Mouse (Mus musculus): ENCODE results near the gene Zfp652. TPM values are rescaled to one million over a fixed set of nuclear protein-coding genes. Genes with fewer than 3 reads are reported as not detected.
"Not testable (repeated sequence)": the region's sequence is repeated elsewhere in the genome, so short reads cannot be mapped to it uniquely, and the experiment has no call there.

The Zfp652 gene
- total RNA-seq (2021), result 10 to 100 TPM; 48.2 to 49.2 TPM

DNA sequence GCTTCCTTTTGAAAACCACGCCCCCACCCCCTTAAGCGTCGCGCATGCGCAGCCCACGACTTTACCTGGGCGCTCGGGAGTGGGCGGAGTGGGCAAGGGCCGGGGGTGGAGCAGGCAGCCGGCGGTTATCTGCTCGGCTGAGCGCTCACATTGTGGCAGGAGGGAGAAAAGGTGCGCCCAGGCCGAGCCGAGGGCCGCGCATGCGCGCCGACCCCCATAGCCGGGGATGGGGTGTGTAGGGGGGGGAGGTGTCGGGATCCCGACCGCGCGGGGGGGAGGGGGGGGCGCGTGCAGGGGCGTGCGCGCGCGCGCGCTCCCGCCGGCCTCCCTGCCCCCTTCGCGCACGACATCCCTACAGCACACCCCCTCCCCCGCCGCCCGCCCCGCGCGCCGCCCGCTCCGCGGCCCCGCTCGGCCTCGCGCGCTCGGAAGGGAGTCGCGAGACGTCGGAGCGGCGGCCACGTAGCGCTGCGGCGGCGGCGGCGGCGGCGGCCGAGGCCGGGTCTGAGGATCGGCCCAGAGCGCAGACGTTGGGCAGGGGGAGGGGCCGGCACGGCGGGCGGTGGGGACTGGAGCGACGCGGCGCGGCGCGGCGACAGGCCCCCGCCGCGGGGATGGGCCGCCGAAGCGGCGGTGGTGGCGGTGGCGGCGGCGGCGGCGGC, at the start of gene Zfp652:
TSS of gene Zfp652 (plus strand) at position 111 of the 662 bp plus-strand sequence.
- intact Hi-C loops (cut with DNase I), result loop anchor here (2.0 kb wide), 1 partner anchor 24 kb away; no protein-coding TSS in a partner anchor
- DNase-seq (ENCODE audit: low spot score), result peak; percentile 75

DNA sequence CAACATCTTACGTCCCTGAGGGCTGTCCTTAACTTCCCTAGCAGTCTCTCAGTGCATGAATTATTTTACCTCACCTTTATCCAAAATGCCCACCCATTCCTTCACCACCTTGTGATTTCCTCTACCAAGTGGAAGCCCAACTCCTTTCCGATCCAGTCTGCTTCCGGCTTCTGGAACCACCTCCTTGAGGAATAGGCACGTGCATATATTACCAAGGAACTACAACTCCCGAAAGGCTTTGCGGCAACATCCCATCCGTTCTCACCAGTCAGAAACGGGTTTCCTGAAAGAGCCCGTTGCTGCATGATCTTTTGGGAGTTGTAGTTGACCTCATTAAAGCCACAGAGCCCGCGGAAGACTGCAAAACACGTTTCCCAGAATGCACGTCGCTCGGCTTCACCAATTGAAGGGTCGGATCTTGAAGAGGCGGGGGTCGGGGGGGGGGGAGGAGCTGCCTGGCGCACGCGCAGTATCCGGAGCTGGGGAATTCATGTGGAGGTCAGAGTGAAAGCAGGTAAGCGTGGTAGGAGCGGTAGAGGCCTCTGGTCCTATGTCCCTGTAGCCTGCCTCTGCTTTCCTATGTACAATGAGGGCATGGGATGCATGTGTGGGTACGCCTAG, 45.8 kb upstream of the Zfp652 start, which contains the start of gene Phb:
TSS of gene Phb (plus strand) at position 429 of the 621 bp plus-strand sequence.
- intact Hi-C loops (cut with DNase I), result no loop called here
- peak; percentile 91 for DNase-seq (ENCODE audit: low spot score)

DNA sequence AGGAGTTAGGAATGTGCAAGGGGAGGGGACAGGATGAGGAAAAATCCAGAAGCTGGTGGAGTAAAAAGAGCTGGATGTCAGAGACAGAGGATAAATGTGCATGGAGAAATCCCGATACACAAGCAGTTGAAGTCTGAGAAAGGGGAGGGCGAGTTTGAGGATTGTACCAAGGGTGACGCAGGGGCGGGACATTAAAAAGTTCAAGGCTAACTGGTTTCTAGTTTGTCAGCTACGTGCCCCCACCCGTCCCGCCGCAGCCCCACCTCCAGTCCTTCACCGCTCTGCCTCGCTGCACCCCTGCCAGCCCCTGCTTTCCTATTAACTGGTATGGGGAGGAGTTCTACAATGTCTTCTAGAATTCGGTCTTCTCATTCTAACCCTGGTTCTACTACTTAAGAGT, 45.3 kb upstream of the Zfp652 start:
- no peak for DNase-seq (ENCODE audit: low spot score)
- intact Hi-C loops (cut with DNase I), result no loop called here

DNA sequence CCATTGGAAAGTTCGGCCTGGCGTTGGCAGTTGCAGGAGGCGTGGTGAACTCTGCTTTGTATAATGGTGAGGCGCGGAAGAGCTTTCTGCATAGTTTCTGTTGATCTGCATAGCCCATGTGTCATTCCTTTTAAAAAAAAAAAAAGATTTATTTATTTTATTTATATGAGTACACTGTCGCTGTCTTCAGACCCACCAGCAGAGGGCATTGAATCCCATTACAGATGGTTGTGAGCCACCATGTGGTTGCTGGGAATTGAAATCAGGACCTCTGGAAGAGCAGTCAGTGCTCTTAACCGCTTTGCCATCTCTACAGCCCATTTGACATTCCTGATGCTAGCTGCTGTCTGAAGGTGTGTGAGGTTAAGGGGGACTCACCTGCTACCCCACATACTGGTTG, 44.4 kb upstream of the Zfp652 start:
- intact Hi-C loops (cut with DNase I); DNase-seq (ENCODE audit: low spot score): not testable (repeated sequence)

DNA sequence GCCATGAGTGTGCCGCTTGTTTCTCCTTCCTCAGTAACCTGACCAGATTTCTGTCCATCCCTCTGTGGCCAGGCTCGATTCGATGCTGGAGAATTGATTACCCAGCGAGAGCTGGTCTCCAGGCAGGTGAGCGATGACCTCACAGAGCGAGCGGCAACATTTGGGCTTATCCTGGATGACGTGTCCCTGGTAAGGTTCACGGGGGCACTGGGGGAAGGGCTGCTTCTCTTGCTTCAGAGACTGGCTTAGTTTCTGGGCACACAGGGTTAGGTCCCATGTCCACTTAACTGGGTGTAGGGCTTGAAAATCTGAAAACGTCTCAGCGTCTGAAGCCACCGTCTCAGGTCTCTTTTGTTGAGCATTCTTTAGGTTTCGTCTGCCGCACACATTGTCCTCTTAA, 37.0 kb upstream of the Zfp652 start:
- DNase-seq (ENCODE audit: low spot score), result no peak
- intact Hi-C loops (cut with DNase I), result no loop called here

DNA sequence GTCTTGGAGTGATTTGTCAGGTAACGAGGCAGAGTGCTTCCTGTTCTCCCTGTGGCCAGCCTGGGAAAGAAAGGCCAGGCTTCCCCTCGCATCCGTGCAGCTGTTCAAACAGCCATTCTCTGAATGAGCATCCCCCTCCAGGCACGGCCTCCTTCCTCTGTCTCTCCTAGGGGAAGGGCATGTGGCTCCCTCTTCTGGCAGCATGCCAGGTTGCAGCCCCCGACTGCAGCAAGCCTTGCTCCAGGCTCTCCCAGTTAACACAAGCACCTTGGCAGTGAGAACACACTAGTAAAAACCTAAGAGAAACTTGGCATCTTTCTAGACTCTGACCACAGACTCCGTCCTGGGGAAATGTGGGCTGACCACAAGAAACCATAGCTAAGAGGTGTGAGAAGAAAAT, 36.2 kb upstream of the Zfp652 start:
- DNase-seq (ENCODE audit: low spot score), result no peak
- intact Hi-C loops (cut with DNase I), result no loop called here

DNA sequence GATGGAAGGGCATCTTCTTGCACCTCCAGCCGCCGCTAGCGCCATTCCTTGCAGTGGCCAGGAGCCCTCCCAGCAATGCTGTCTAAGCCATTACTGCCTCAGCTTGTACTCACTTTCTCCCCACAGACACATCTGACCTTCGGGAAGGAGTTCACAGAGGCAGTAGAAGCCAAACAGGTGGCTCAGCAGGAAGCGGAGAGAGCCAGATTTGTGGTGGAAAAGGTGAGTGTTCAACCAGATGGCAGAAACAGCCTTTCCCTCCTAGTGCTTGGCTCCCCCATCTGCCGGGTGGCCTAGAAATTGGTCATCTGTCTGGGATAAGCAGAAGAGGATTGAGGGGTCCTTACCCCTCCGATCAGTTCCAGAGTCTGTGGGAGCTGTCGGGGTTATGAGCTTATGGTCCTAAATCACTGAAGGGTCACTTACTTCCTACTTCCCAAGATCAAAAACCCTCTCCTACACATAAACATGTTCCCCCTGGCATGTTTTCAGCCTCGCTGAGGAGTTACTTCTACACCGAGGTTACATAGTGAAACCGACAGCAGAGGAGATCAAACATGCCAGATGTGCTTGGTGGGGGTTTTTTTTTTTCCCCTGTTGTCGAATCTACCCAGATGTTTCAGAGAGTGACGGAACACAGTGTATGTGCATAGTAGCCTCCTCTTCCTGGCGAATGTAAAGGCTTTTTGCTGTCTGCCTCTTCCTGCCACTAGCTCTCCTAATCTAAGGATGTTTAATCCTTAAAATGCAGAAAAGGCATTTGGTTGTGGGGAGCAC, 34.4 kb upstream of the Zfp652 start:
- intact Hi-C loops (cut with DNase I), result no loop called here
- DNase-seq (ENCODE audit: low spot score), result no peak

DNA sequence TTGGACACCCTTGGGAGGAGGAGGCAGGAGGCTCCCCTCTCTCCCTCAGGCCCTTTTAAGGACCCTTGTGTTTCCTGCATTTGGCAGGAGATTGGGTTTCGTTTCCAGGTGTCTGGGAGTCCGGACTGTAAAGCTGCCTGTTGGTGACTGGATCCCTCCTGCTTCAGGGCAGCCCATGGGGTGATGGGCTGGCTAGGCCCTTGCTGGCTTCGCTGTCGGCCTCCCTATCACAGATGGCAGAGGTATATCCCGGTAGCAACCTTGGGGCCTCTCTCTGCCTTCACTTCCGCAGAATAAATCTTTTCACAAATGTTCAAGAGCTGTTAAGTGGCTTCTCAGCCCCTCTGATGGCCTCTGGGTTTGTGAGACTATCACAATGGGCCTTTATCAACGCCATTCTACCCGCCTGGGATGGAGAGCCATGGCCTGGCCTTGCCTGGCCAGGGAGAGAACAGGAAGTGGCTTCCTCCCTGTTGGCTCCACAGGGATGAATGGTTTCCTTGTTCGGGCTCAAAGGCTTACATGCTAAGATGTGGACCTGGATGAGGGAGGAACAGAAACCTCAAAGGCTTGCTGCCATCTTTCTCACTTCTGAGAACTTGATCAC, 30.4 kb upstream of the Zfp652 start:
- intact Hi-C loops (cut with DNase I), result loop anchor here (10.0 kb wide), 1 partner anchor 143 kb away; the partner anchor contains the start of gene Phospho1
- no peak for DNase-seq (ENCODE audit: low spot score)

DNA sequence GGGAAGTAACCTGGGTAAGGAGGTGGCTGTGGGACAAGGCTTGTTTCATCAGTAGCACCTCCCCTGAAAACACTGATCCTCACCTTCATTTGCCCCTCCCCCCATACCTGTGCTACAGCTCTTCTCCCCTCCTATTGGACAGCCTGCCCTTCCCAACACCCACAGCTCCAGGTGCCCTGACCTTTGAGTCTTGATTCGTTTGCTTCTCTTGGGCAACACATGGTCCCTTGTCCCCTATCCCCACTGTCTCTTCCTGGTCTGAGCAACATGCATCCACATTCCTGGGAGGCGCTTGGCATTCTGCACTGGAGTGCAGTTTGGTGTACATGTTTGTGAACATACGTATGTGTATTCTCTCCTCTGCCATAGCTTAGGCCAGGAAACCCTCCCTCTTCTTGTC, 29.5 kb upstream of the Zfp652 start:
- intact Hi-C loops (cut with DNase I), result loop anchor here (10.0 kb wide), 1 partner anchor 142 kb away; the partner anchor contains the start of gene Phospho1

DNA sequence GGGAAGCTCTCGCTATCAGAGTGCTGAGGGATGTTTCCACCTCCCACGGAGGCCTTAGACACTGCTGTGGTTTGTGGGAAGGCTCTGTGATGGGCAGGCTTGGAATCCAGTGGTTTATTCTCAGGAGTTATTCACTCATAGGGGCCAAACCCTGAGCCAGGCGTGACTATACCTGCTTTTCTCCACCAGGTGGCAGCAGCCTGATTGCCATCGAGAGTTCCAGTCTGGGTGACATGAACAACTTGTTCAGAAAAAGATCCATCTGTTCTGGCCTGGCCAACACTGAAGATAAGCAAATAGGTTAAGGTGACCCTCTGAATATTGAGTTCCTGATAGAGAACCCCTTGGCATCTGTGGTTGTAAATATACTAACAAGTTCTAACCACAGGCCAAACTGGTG, 26.4 kb upstream of the Zfp652 start:
- intact Hi-C loops (cut with DNase I), result loop anchor here (1.0 to 10.0 kb wide), 3 partner anchors 65 to 171 kb away; partner anchors contain the start of gene Phospho1
- DNase-seq (ENCODE audit: low spot score), result peak; percentile 49

More for the DNA sequence above, 29.5 kb upstream of the Zfp652 start:
- no peak for DNase-seq (ENCODE audit: low spot score)

DNA sequence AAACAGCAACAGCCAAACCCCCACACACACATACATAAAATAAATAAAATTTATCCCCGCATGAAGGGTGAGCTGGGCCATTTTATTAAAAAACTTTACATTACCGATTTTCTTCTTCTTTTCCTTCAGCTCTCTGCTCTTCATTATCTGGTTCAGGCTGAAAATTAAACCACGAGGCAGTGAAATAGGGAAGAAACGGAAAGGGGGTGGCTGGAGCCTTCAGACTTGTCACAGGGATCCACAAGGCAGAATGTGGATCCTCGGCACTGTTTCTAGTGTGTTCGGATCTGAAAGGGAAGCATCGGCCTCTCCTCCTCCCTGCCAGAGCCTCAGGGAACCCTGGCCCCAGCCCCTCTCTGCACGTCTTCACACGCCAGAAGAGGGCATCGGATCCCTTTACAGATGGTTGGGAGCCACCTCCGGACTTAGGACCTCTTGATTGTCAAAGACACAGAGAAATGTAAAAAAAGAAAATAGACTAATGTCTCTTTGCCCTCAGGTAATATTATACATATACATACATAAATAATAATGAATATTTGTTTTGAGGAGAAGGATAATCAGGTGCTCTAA, 25.3 kb upstream of the Zfp652 start:
- no peak for DNase-seq (ENCODE audit: low spot score)
- intact Hi-C loops (cut with DNase I), result loop anchor here (5.0 to 10.0 kb wide), 2 partner anchors 138 to 170 kb away; partner anchors contain the start of gene Phospho1

DNA sequence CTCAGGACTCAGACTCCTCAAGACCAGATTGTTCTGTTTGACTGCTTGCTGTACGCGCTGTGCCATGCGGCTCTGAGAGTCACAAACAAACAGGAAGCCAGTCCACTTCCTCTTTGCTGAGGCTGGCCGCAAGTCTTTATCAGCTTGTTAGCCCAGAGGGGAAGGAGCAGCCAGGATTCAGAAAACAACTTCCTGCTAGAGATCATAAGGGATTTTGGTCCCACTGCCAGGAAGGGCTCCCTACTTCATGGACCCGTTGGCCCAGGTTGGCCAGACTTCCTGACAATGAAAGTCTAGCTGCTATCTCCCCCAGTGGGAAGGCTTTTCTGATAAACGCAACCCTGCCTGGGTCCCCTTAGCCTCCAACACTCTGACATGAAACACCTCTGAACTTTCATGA, 24.0 kb upstream of the Zfp652 start:
- DNase-seq (ENCODE audit: low spot score), result peak; percentile 42
- intact Hi-C loops (cut with DNase I), result loop anchor here (2.0 to 10.0 kb wide), 3 partner anchors 24 to 169 kb away; partner anchors contain the start of genes Phospho1 and Zfp652

DNA sequence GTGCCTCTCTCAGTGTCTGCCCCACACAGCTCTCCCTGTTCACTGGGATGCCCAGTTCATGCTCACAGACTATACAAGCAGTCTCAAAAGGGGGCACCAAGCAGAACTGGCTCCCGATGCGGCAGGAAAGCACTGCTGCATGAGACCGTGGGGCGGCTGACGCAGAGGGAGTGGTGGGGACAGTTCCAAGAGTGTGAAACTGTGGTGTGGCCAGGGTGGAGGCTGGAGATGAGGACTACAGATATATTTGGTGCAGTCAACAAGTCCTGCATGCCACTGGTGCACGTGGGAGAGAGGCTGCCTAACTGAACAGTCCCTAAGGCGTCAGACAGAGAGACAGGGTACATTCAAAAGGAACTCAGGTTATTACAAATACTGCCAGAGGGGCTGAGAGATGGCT, 23.5 kb upstream of the Zfp652 start:
- intact Hi-C loops (cut with DNase I), result loop anchor here (2.0 to 10.0 kb wide), 3 partner anchors 24 to 168 kb away; partner anchors contain the start of genes Phospho1 and Zfp652

DNA sequence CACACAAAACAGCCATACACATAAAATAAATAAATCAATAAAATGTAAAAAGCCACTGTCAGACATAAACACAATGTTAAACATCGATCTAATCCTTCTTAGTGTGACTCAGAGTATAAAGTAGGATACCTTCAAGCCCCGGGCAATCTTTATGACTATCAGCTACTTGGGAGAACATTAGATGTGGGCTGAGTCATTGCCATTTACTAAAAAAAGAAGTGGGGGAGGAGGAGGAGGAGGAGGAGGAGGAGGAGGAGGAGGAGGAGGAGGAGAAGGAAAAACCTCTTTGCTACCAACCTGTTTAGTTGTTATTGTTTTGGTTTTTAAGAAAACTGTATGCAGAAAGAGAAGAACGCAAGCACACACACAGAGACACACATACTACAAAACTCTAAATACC, 22.9 kb upstream of the Zfp652 start:
- intact Hi-C loops (cut with DNase I), result loop anchor here (2.0 to 10.0 kb wide), 3 partner anchors 23 to 168 kb away; partner anchors contain the start of genes Phospho1 and Zfp652
- DNase-seq (ENCODE audit: low spot score), result no peak

More for the DNA sequence above, 23.5 kb upstream of the Zfp652 start:
- peak; percentile 19 for DNase-seq (ENCODE audit: low spot score)

DNA sequence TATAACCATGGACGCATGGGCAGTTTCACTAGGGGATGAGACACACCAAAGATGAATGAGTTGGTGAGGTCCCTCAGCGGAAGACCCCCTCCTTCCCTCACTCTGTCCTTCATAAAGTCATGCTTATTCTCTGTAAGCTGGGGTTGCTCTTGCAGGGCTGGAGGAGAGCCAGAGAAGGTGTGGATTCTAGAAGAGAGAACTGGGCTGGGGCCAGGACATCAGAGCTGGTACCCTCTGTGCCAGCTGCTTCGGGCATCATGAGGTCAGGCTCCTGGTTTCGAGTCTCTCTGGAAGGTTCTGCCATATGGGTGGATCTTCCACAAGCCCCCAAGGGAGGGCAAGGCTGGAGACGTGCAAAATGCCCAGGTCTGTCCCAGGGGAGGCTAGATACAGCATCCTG, 13.9 kb upstream of the Zfp652 start:
- intact Hi-C loops (cut with DNase I), result no loop called here
- no peak for DNase-seq (ENCODE audit: low spot score)

DNA sequence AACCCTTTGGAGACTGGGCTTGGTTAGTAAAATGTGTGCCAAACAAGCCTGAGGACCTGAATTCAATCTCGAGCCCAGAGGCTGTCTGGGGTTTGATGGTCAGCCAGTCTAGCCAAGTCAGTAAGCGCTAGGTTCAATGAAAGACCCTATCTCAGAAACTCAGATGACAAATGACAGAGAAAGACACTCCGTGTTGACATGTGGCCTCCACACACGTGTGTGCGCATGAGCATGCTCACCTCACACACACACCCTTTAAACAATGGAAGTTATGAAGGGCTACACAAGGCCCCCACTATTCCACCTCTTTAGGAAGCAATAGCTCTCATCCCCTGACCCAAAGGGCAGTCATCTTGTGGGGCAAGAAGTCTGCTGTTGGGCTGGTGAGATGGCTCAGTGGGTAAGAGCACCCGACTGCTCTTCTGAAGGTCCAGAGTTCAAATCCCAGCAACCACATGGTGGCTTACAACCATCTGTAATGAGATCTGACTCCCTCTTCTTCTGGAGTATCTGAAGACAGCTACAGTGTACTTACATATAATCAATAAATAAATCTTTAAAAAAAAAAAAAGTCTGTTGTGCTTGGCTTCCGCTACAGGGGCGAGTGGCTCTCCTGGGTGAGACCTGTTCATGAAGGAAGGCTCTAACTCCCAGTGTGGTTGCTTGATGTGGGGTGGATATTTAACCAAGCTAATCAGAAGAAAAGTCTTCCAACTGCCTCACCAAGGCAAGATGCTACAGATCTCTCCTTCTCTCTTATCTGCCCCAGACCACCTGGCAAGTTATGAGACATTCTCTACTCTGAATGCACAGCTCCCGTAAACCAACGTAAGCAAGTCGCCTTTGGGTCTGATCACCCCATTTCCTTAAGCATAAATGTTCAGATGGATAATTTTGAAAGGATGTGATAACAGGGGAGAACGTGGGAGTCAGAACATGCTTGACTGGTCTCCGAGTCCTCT, 11.4 kb upstream of the Zfp652 start:
- intact Hi-C loops (cut with DNase I), result no loop called here
- DNase-seq (ENCODE audit: low spot score), result no peak

DNA sequence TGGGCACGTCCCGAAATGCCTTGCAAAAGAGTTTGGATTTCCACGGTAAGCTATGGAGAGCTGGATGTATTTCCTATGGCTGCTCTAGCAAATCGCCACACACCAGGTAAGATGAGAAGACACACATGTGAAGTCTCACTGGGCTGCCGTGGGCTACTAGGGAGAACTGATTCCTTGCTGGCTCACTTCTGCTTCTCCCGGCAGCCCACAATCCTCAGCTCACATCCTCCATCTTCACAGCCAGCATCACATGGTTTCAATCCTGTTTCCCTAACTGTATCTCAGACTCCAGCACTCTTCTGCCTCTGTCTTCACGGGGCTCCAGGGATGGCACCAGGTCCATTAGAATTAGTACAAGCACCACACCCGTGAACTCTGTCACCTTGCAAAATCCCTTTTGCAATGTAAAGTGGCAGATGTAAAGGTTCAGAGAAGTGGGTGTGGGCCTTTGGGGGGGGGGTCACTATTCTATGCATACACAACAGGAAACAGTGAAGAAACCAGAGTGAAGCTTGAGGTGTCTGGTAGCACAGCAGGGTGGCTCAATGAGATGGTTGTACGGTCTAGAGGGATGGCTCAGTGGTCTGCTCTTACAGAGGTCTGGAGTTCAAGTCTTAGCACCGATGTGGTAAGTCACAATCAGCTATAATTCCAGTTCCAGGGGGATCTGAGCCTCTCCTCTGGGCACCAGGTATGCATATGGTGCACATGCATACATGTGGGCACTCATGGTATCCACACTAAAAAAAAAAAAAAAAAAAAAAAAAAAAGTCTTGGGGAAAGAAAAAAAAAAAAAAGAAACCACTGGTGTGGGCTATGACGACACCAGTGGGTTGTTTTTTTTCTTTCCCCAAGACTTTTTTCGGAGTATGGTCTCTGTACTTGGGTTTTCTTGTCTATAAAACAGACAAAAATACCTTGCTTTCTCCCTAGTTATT, 8.2 kb upstream of the Zfp652 start:
- no peak for DNase-seq (ENCODE audit: low spot score)
- intact Hi-C loops (cut with DNase I), result no loop called here

Data from heart, postnatal 25 days (tissue).